Mouse (Mus musculus): ENCODE results near the gene Zfp986. TPM values are rescaled to one million over a fixed set of nuclear protein-coding genes. Genes with fewer than 3 reads are reported as not detected.

Gene Zfp986
- polyA plus RNA-seq, 1 experiment from 2014 or later, result not detected

Other genes starting within 250 kb of the Zfp986 start
- 0.04 TPM in 1 of 2 replicates, not detected in the other for gene Zfp980, start 198.1 kb upstream of the Zfp986 start, polyA plus RNA-seq (2016; fragmentation: Nextera tagmentation; extraction: Ambion mirVana)
- gene Zfp987, start 228.5 kb downstream of the Zfp986 start, polyA plus RNA-seq (2016; fragmentation: Nextera tagmentation; extraction: Ambion mirVana), result 0.11 TPM in 1 of 2 replicates, not detected in the other

Data from embryonic facial prominence, embryonic 10.5 days (tissue).